Mouse (Mus musculus) pancreas, adult 10 weeks (tissue): ENCODE results near the gene Tceanc. TPM values are rescaled to one million over a fixed set of nuclear protein-coding genes. Genes with fewer than 3 reads are reported as not detected.

ENCODE experiments used
- polyA plus RNA-seq: library from polyadenylated mRNA; stranded (reverse); fragments of 350-450 nt; fragmentation: Illumina TruSeq; extraction: RNeasy Lipid Tissue Mini Kit (QIAGEN cat#74804); gene quantifications from one replicate; pipeline ENCODE4 v1.2.3, GENCODE M21; 2015; ENCODE audit warnings: low read depth, low replicate concordance; ENCODE audit not compliant: insufficient read depth

The Tceanc gene
- polyA plus RNA-seq = 1.1 TPM

DNA sequence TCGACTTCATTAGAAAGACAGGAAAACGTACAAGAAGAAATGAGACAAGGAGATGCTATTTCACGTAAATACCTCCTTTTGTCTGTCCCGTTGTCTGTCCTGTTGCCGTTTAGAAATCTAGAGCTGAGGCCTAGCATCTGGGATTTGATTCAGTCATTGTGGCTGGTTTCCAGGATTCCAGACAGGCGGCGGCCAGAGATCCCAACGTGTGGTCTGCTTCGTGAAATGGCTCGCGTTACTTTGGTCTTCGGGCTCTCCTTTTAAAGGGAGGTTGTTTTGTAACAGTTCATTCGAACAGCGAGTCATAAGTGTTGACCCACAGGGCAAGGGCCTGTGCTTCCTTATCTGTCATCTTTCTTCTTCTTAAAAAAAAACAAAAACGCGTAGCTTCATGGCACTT lies at the start of gene Tceanc:
Gene Tceanc, minus strand, starts transcription at position 223 of the 400 bp plus-strand sequence.

DNA sequence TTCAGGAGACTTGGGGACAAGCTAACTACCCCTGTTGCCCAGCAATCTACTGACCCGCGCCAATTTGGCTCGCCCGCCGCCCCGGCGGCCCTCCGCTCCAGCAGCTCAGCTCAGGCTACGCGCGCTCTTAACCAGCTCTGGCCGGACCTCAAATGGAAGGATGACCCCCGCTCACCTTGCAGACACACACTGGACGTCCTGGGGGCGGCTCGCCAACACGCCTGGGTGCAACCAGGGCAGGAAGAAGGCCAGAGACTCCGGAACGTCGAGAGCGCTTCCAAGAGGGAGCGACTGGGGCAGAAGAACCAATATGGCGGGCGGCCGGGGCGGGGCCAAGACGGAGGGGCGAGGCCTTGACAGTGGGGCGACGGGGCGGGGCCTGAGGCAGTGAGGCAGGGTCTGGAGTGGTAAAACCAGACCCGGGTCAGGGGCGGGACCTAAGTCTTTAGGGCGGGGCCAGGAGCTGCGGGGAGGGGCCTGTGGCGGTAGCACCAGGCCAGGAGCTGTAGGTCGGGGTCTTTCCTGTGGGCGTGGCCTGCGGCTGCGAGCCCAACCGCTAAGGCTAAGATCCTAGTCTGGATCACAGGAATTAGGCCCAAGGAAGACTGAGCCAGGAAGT lies 38.9 kb downstream of the Tceanc start, which contains the start of gene Rab9:
Gene Rab9, minus strand, starts transcription at position 503 of the 619 bp plus-strand sequence.

Other genes starting within 250 kb of the Tceanc start
- gene Trappc2, start 78.0 kb downstream of the Tceanc start, polyA plus RNA-seq = 5.6 TPM
- 1.8 TPM for gene Ofd1, start 77.9 kb downstream of the Tceanc start, polyA plus RNA-seq
- 4.5 TPM for gene Rab9, start 38.7 kb downstream of the Tceanc start, polyA plus RNA-seq
- 0.59 TPM for gene Egfl6, start 67.2 kb upstream of the Tceanc start, polyA plus RNA-seq